Mouse (Mus musculus) kidney, postnatal 4 days (tissue): ENCODE data around the gene Pias4.

Source experiments
- DNase-seq, 2 experiments: peaks; one replicate each; pipeline ENCODE4 v3.0.0; 2021; ENCODE audit warnings: mixed read lengths in 2 of 2

Gene Pias4

GRCm38 (mm10) chr10:81137252-81138130 lies 30.2 kb downstream of the Pias4 start:
- peak; percentile 99 for DNase-seq

DNA sequence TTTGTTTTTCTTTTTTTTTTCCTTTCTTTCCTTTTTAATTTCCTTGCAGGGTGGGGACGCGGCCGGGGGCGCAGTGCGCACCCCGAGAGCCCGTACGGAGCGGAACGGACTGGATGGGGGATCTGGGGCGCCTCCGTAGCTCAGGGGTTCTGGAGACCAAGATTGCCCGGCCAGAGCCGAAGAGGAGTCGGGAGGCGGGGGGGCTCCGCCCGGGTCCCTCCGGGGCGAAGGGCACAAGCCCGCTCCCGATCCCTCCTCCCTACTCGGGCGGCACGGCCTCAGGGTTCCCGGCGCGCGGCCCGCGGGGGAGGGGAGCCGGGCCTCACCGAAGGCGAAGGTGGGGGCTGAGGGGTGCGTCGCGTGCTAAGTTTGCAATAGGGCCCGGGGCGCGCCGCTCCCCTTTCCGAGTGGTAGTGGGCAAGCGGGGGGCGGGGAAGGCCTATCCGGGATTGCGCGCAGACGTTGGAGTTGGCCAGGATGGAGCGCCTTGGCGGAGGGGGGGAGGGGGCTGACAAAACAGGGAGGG lies 31.0 kb downstream of the Pias4 start:
- peak in 1 of 2 experiments; percentile 91 for DNase-seq

GRCm38 (mm10) chr10:81135831-81136705 lies 31.7 kb downstream of the Pias4 start:
- peak; percentile 80 to 89 for DNase-seq

GRCm38 (mm10) chr10:81134966-81135681 lies 32.6 kb downstream of the Pias4 start, which contains the start of gene Zbtb7a:
TSS of gene Zbtb7a (plus strand) at chr10:81135220.
- peak; percentile 65 to 70 for DNase-seq

- DNase-seq = peak; percentile 57 to 73
Measured at GRCm38 (mm10) chr10:81134181-81134587, 33.5 kb downstream of the Pias4 start.

- DNase-seq = no peak
Measured at GRCm38 (mm10) chr10:81123500-81123899, 44.2 kb downstream of the Pias4 start.

DNA sequence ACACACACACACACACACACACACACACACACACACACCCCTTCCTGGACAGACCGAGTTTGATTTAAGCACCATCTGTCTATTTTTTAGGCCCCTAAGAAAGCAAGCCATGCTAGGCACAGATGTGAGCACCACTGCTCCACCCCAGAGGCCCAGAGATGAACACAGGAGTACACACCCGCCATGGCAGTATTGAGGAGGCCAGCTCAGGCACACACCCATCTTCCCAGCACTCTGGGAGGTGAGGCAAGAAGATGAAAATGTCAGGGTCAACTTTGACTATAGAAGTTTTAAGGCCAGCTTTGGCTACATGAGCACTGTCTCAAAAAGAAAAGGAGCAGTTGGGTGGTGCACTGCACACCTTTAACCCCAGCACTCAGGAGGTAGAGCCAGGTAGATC lies 44.8 kb downstream of the Pias4 start:
- no peak for DNase-seq

- no peak for DNase-seq
Measured at GRCm38 (mm10) chr10:81120650-81121049, 47.1 kb downstream of the Pias4 start.

- no peak for DNase-seq
Measured at GRCm38 (mm10) chr10:81119625-81120024, 48.1 kb downstream of the Pias4 start.

DNA sequence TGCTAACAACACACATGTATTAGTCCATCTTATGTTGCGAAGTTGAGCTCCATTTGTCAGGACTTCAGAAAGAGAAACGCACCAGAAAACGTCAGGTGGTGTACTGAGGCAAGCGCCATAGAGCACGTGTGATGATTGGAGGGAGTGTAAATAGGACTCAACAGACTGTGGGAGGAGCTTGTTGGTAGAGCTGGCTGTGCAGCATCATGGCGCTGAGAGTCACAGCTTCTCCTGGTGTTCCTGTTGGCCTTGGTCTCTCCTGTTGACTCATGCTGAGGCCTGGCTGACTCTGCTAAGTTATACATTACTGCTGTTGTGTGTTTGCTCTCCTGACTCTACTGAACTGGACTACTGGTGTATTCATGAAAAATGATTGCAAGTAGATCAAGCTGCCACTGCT lies 54.8 kb downstream of the Pias4 start:
- DNase-seq = no peak

GRCm38 (mm10) chr10:81106113-81106721 lies 61.5 kb downstream of the Pias4 start:
- peak; percentile 93 to 96 for DNase-seq

DNA sequence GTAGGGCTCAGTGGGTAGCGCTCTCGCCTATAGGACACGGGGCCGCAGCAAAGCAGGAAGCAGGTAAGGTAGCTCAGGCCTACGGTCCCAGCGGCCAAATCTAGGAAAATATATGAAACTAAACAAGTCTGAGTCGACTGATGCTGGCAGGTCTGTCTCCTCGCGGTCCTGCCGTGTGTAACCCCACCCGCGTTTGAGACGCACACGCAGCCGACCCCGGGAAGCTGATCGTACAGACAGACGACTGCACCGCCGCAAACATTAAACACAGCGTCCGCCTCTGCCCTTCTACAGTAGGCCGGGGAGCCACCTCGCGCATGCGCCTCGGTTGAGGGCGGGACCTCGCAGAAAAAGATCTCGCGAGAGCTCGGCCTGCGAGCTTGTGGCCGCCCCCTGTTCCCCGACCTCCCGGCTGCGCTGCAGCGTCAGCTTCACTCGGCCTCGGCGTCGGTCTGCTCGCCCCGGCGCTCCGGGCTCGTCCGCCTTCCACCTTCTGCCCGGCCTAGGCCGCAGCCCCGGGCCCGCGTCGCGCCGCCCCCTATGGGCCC lies 62.1 kb downstream of the Pias4 start, which contains the start of gene Map2k2:
Map2k2 (plus strand) TSS at position 351 of the 548 bp plus-strand sequence.
- DNase-seq = peak; percentile 97 to 98
